Mouse (Mus musculus) bone marrow macrophage, adult 2 months (primary cell): ENCODE measurements around the gene Tbx2.

Source experiments
- CTCF ChIP-seq: IDR thresholded peaks from 2 replicates; pipeline ENCODE4 v1.5.1; 2012; ENCODE audit warnings: low read depth, mild to moderate bottlenecking, low read length, moderate library complexity
- POLR2A ChIP-seq: IDR thresholded peaks from 2 replicates; pipeline ENCODE4 v1.6.1; 2012; ENCODE audit warnings: mild to moderate bottlenecking, low read depth, low read length, borderline replicate concordance

DNA sequence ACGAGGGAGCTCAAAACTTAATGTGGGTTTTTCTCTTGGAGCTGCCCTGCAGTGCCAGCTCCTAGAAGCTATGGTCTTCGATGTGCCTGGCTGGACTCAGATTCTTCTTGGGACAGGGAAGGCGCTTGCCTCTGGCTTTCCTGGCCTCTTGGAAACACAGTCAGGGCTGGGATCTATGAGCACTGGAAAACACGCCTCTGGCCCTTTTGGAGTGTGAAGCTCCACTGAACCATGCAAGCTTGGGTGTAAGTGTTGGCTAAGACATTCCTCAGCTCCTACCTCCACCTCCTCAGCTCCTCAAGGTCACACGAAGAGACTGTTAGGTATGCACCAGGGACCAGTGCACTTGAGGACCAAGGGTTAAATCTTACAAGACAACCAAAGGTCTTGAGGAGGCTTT lies 12.6 kb downstream of the Tbx2 start:
- TF ChIP-seq CTCF = no peak
- TF ChIP-seq POLR2A = no peak
